Mouse (Mus musculus): ENCODE results near the gene Cyp26c1. TPM values are rescaled to one million over a fixed set of nuclear protein-coding genes. Genes with fewer than 3 reads are reported as not detected.

The Cyp26c1 gene
- polyA plus RNA-seq, 1 experiment from 2014 or later, result not detected

Other genes with a start within 250 kb of the Cyp26c1 start
- 28.3 and 30.1 TPM in 2 replicates for gene Exoc6, start 135.2 kb upstream of the Cyp26c1 start, polyA plus RNA-seq (2015; fragmentation: Nextera tagmentation; extraction: Ambion mirVana)
- gene Cyp26a1, start 12.2 kb downstream of the Cyp26c1 start, polyA plus RNA-seq (2015; fragmentation: Nextera tagmentation; extraction: Ambion mirVana), result not detected in 2 replicates

Data from forebrain, embryonic 16.5 days (tissue).